Mouse (Mus musculus): ENCODE results near the gene Slc2a3.
"Not testable (repeated sequence)": the region's sequence is repeated elsewhere in the genome, so short reads cannot be mapped to it uniquely, and the experiment has no call there.

Slc2a3 gene

GRCm38 (mm10) chr6:122764446-122765297, 36.8 kb downstream of the Slc2a3 start:
- DNase-seq (ENCODE audit: low spot score in 2 of 2) = no peak

GRCm38 (mm10) chr6:122763844-122764445, 37.5 kb downstream of the Slc2a3 start:
- DNase-seq (ENCODE audit: low spot score in 2 of 2) = no peak

GRCm38 (mm10) chr6:122762952-122763700, 38.3 kb downstream of the Slc2a3 start:
- no peak for DNase-seq (ENCODE audit: low spot score in 2 of 2)

- no peak for DNase-seq (ENCODE audit: low spot score in 2 of 2)
Measured at GRCm38 (mm10) chr6:122762480-122762879, 39.0 kb downstream of the Slc2a3 start.

GRCm38 (mm10) chr6:122761901-122762300, 39.5 kb downstream of the Slc2a3 start:
- DNase-seq (ENCODE audit: low spot score in 2 of 2) = no peak

GRCm38 (mm10) chr6:122761011-122761599, 40.3 kb downstream of the Slc2a3 start:
- no peak for DNase-seq (ENCODE audit: low spot score in 2 of 2)

- DNase-seq (ENCODE audit: low spot score in 2 of 2) = no peak
Measured at GRCm38 (mm10) chr6:122758732-122759131, 42.7 kb downstream of the Slc2a3 start.

GRCm38 (mm10) chr6:122755913-122756312, 45.5 kb downstream of the Slc2a3 start:
- no peak for DNase-seq (ENCODE audit: low spot score in 2 of 2)

GRCm38 (mm10) chr6:122750579-122750978, 50.9 kb downstream of the Slc2a3 start:
- DNase-seq (ENCODE audit: low spot score in 2 of 2) = no peak

GRCm38 (mm10) chr6:122744505-122745249, 56.8 kb downstream of the Slc2a3 start:
- DNase-seq (ENCODE audit: low spot score in 2 of 2) = no peak

GRCm38 (mm10) chr6:122743353-122743752, 58.1 kb downstream of the Slc2a3 start:
- DNase-seq (ENCODE audit: low spot score in 2 of 2) = no peak

- no peak for DNase-seq (ENCODE audit: low spot score in 2 of 2)
Measured at GRCm38 (mm10) chr6:122742228-122742899, 59.1 kb downstream of the Slc2a3 start.

- no peak for DNase-seq (ENCODE audit: low spot score in 2 of 2)
Measured at GRCm38 (mm10) chr6:122741460-122742227, 59.8 kb downstream of the Slc2a3 start.

- DNase-seq (ENCODE audit: low spot score in 2 of 2) = peak in 1 of 2 experiments; percentile 40
Measured at GRCm38 (mm10) chr6:122739952-122740351, 61.5 kb downstream of the Slc2a3 start.

- no peak for DNase-seq (ENCODE audit: low spot score in 2 of 2)
Measured at GRCm38 (mm10) chr6:122719942-122720341, 81.5 kb downstream of the Slc2a3 start.

- not testable (repeated sequence) for DNase-seq (ENCODE audit: low spot score in 2 of 2)
Measured at GRCm38 (mm10) chr6:122718224-122718623, 83.2 kb downstream of the Slc2a3 start.

GRCm38 (mm10) chr6:122715886-122716285, 85.6 kb downstream of the Slc2a3 start:
- no peak for DNase-seq (ENCODE audit: low spot score in 2 of 2)

- DNase-seq (ENCODE audit: low spot score in 2 of 2) = no peak
Measured at GRCm38 (mm10) chr6:122714707-122715365, 86.6 kb downstream of the Slc2a3 start.

- DNase-seq (ENCODE audit: low spot score in 2 of 2) = not testable (repeated sequence)
Measured at GRCm38 (mm10) chr6:122713116-122713515, 88.3 kb downstream of the Slc2a3 start.
